Mouse (Mus musculus) liver, postnatal 0 days (tissue): ENCODE results near the gene Angpt4. TPM values are rescaled to one million over a fixed set of nuclear protein-coding genes. Genes with fewer than 3 reads are reported as not detected.

Source experiments
- ATAC-seq: fragments of 200-750 bp; cut with Nextera tagmentation; 2 replicates; pipeline ENCODE4 v1.8.0; 2017; ENCODE audit warnings: mild to moderate bottlenecking, moderate library complexity
- DNase-seq: peaks from one replicate; pipeline ENCODE4 v3.0.0-alpha.2; 2016
- H3K27ac ChIP-seq: fragments of 300-500 bp; sonication (generic); 2 replicates; pipeline ENCODE4 v1.5.1; 2014; ENCODE audit warnings: antibody characterized with exemption, moderate library complexity, mild to moderate bottlenecking, low read depth
- H3K27me3 ChIP-seq: fragments of 300-500 bp; sonication (generic); 2 replicates; pipeline ENCODE4 v1.6.1; 2014; ENCODE audit warnings: low read length, control low read depth, mixed read lengths; ENCODE audit not compliant: insufficient read depth
- H3K36me3 ChIP-seq: fragments of 300-500 bp; sonication (generic); replicated peaks from 2 replicates; pipeline ENCODE4 v1.6.1; 2014; ENCODE audit warnings: mild to moderate bottlenecking, control low read depth, low read length, moderate library complexity, mixed read lengths; ENCODE audit not compliant: insufficient read depth
- H3K4me1 ChIP-seq: fragments of 300-500 bp; sonication (generic); 2 replicates; pipeline ENCODE4 v1.6.1; 2014; ENCODE audit warnings: antibody characterized with exemption, mild to moderate bottlenecking, control low read depth; ENCODE audit not compliant: insufficient read depth
- H3K4me2 ChIP-seq: fragments of 300-500 bp; sonication (generic); 2 replicates; pipeline ENCODE4 v1.6.1; 2014; ENCODE audit warnings: low read depth, mild to moderate bottlenecking, low read length, moderate library complexity, mixed read lengths
- H3K4me3 ChIP-seq: fragments of 300-500 bp; sonication (generic); 2 replicates; pipeline ENCODE4 v1.5.1; 2014; ENCODE audit warnings: low read depth, low read length
- H3K9ac ChIP-seq: fragments of 300-500 bp; sonication (generic); replicated peaks from 2 replicates; pipeline ENCODE4 v1.6.1; 2014; ENCODE audit warnings: mild to moderate bottlenecking, moderate library complexity
- H3K9me3 ChIP-seq: fragments of 300-500 bp; sonication (generic); 2 replicates; pipeline ENCODE4 v1.6.1; 2016; ENCODE audit warnings: mild to moderate bottlenecking, control low read depth, low read length, mixed read lengths
- CTCF ChIP-seq: sonication (generic); IDR thresholded peaks from 2 replicates; pipeline ENCODE4 v1.5.1; 2016; ENCODE audit warnings: antibody characterized with exemption, low read depth
- EP300 ChIP-seq: IDR thresholded peaks from 2 replicates; pipeline ENCODE4 v1.6.1; 2016; ENCODE audit warnings: antibody characterized with exemption, low read depth, mild to moderate bottlenecking
- WGBS: fragments of 180-500 bp; shearing (Covaris S2); extraction: QIAGEN DNeasy Blood & Tissue Kit; methylation state at CpG from one replicate; pipeline ENCODE4 v1.1.7; 2014; ENCODE audit not compliant: insufficient replicate concordance; 5-methylcytosine and 5-hydroxymethylcytosine counted together
- polyA plus RNA-seq: library from polyadenylated mRNA; unstranded; fragments of >200 nt; fragmentation: Nextera tagmentation; extraction: Ambion mirVana; gene quantifications from 2 replicates; pipeline ENCODE4 v1.2.1, GENCODE M21; 2015

Gene Angpt4
- polyA plus RNA-seq, 1 experiment from 2014 or later: 0.26 TPM

GRCm38 (mm10) chr2:151919140-151919539 lies 8.1 kb downstream of the Angpt4 start:
- Histone ChIP-seq H3K4me3 (no peak overlapping the region), H3K27ac (no peak overlapping the region), H3K4me2 (no peak overlapping the region), H3K4me1 (no peaks in the 10 kb centered on the region), H3K27me3 (no peaks in the 10 kb centered on the region), H3K9me3 (no peaks in the 10 kb centered on the region), H3K9ac (no peak overlapping the region), H3K36me3 (no peaks in the 10 kb centered on the region)
- WGBS: 69% methylated on average over 9 of the region's 9 CpGs
- TF ChIP-seq EP300 (no peak), CTCF (no peak)
- DNase-seq (no peak), ATAC-seq (no peak)

GRCm38 (mm10) chr2:151921068-151921467 lies 10.1 kb downstream of the Angpt4 start:
- peaks cover 4% of the 10 kb centered on the region; the same call in 1 of the 2 replicates for H3K4me1 ChIP-seq
- H3K9ac ChIP-seq: no peak overlapping the region
- H3K4me3 ChIP-seq: no peak overlapping the region
- DNase-seq (no peak), ATAC-seq (no peak)
- H3K36me3 ChIP-seq: no peaks in the 10 kb centered on the region
- 71% methylated on average over 8 of the region's 8 CpGs for WGBS
- H3K9me3 ChIP-seq: no peaks in the 10 kb centered on the region
- TF ChIP-seq EP300 (no peak), CTCF (no peak)
- no peaks in the 10 kb centered on the region for H3K27me3 ChIP-seq
- no peak overlapping the region for H3K4me2 ChIP-seq
- H3K27ac ChIP-seq: no peak overlapping the region

DNA sequence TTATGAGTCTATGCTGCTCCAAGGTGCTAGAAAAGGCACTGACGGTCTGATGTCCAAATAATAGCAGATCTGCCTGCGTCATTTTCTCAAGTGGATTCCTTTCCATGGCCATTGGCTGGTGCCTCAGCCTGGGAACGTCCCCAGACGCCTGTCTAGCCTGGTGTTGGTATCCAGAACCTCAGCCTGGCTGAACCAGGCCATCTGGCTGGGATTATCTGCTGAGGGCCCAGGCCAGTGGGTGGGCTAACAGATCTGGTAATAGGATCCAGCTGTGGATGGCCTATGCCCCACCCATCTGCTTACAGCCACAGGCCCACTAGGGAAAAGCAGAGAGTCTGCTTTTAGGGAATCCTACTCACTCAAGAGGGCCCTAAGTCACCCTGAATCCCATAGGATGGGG lies 10.6 kb downstream of the Angpt4 start:
- no peak for DNase-seq
- 73% methylated on average over 4 of the region's 4 CpGs for WGBS
- Histone ChIP-seq H3K4me2 (no peak overlapping the region), H3K27ac (no peak overlapping the region), H3K4me1 (peaks cover 7% of the 10 kb centered on the region), H3K27me3 (no peaks in the 10 kb centered on the region), H3K4me3 (no peak overlapping the region), H3K9ac (no peak overlapping the region), H3K36me3 (no peaks in the 10 kb centered on the region), H3K9me3 (no peaks in the 10 kb centered on the region)
- no peak for TF ChIP-seq CTCF
- ATAC-seq: no peak

DNA sequence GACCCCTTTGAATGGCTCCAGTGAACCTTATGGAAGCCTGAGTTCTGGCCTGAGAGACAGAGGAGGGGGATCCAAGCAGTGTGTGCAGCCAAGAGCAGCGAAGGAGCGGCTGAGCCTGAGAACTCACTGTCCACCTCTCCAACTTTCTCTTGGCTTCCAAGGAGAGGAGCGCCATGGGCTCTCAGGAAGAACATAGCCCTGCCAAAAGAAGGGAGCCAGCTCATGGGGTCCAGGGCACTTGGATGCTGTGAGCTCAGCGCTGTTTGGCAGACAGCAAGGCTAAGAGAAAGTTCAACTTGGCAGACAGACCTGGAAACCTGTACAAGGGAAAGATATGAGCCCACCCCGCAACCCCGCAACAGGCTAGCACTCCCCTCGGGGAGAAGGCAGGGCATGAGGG lies 13.3 kb downstream of the Angpt4 start:
- no peak overlapping the region for H3K4me2 ChIP-seq
- no peaks in the 10 kb centered on the region for H3K36me3 ChIP-seq
- H3K27me3 ChIP-seq: no peaks in the 10 kb centered on the region
- H3K4me1 ChIP-seq: peaks cover 8% of the 10 kb centered on the region
- 81% methylated on average over 7 of the region's 7 CpGs for WGBS
- TF ChIP-seq CTCF (no peak), EP300 (no peak)
- H3K27ac ChIP-seq: no peak overlapping the region
- H3K9me3 ChIP-seq: no peaks in the 10 kb centered on the region
- H3K9ac ChIP-seq: no peak overlapping the region
- DNase-seq: no peak
- H3K4me3 ChIP-seq: no peak overlapping the region
- no peak for ATAC-seq

GRCm38 (mm10) chr2:151925715-151926114 lies 14.7 kb downstream of the Angpt4 start:
- Histone ChIP-seq H3K27ac (peak overlapping the region; percentile 83), H3K4me1 (peaks cover 8% of the 10 kb centered on the region), H3K4me2 (peak overlapping the region; percentile 18), H3K27me3 (no peaks in the 10 kb centered on the region), H3K9me3 (no peaks in the 10 kb centered on the region), H3K4me3 (no peak overlapping the region), H3K9ac (no peak overlapping the region; the same call in 1 of the 2 replicates), H3K36me3 (no peaks in the 10 kb centered on the region)
- ATAC-seq (peak; percentile 94), DNase-seq (peak; percentile 62)
- 44% methylated on average over 4 of the region's 4 CpGs for WGBS
- TF ChIP-seq CTCF (no peak), EP300 (peak; percentile 44; the same call in 1 of the 2 replicates)

DNA sequence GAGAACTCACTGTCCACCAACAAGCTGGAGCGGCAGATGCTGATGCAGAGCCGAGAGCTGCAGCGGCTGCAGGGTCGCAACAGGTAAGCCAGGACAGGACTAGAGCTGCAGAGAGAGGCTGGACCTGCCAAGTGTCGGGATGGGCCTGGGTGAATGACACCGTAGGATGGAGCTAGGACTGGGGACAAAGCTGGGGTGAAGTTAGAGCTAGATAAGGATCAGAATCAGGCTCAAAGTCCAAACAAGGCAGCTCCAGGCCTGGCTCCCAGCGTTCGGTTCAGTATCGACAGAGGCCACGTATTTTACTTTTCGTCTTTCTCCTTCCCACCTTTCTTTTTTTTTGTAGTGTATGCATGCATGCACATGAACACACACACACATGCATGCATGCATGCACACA lies 16.1 kb downstream of the Angpt4 start:
- Histone ChIP-seq H3K27me3 (no peaks in the 10 kb centered on the region), H3K4me3 (no peak overlapping the region), H3K36me3 (no peaks in the 10 kb centered on the region), H3K27ac (no peak overlapping the region), H3K9me3 (no peaks in the 10 kb centered on the region), H3K9ac (no peak overlapping the region), H3K4me1 (peaks cover 8% of the 10 kb centered on the region), H3K4me2 (no peak overlapping the region)
- ATAC-seq (peak; percentile 44), DNase-seq (peak; percentile 25)
- TF ChIP-seq EP300 (no peak), CTCF (no peak)
- 67% methylated on average over 11 of the region's 11 CpGs for WGBS

GRCm38 (mm10) chr2:151930389-151931074 lies 19.5 kb downstream of the Angpt4 start:
- H3K4me1 ChIP-seq: peaks cover 4% of the 10 kb centered on the region; the same call in 1 of the 2 replicates
- ATAC-seq (no peak), DNase-seq (peak; percentile 87)
- H3K27me3 ChIP-seq: no peaks in the 10 kb centered on the region
- no peaks in the 10 kb centered on the region for H3K36me3 ChIP-seq
- 30% methylated on average over 7 of the region's 7 CpGs for WGBS
- H3K9ac ChIP-seq: no peak overlapping the region
- no peaks in the 10 kb centered on the region for H3K9me3 ChIP-seq
- no peak overlapping the region for H3K4me2 ChIP-seq
- no peak overlapping the region for H3K4me3 ChIP-seq
- TF ChIP-seq EP300 (no peak), CTCF (peak; percentile 95)
- H3K27ac ChIP-seq: no peak overlapping the region
